Mouse (Mus musculus) megakaryocyte, adult 5-6 weeks (primary cell): ENCODE results near the gene Jazf1. TPM values are rescaled to one million over a fixed set of nuclear protein-coding genes. Genes with fewer than 3 reads are reported as not detected.

ENCODE experiments used
- ATAC-seq: 2 replicates; pipeline ENCODE4 v1.8.0; 2016; ENCODE audit warnings: mild to moderate bottlenecking, inconsistent platforms; ENCODE audit not compliant: poor library complexity, severe bottlenecking
- total RNA-seq, 2 experiments: library from RNA; stranded (forward) in 1 of 2; stranded (reverse) in 1 of 2; fragments of 153-499, 151-499 nt in 1 of 2; fragments of 221-1000, 200-1000 nt in 1 of 2; gene quantifications; 2 replicates each; pipeline versions ENCODE4 v1.2.3 to v1.2.4; 2015 to 2017

Gene Jazf1
- total RNA-seq, 2 experiments from 2014 or later, result 2.2 to 4.3 TPM

DNA sequence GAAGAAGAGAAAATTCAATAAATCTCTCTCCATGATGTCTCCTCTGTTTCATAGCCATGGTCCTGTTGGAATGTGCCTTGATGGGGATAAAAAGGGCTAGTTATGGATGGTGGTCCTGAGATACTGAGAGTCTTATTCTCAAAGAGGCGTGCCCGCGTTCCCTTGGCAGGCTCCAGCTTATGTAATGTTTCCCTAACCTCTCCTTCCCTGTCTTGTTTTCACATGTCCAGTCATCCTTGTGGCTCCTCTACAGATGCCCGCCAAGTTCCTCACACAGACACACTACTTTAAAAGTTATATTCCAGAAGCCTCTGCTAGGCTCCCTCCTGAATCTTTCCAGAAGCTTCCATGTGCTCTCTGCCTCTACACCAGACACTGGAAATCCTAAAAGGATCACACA is 151.0 kb downstream of the Jazf1 start:
- ATAC-seq, result no peak

DNA sequence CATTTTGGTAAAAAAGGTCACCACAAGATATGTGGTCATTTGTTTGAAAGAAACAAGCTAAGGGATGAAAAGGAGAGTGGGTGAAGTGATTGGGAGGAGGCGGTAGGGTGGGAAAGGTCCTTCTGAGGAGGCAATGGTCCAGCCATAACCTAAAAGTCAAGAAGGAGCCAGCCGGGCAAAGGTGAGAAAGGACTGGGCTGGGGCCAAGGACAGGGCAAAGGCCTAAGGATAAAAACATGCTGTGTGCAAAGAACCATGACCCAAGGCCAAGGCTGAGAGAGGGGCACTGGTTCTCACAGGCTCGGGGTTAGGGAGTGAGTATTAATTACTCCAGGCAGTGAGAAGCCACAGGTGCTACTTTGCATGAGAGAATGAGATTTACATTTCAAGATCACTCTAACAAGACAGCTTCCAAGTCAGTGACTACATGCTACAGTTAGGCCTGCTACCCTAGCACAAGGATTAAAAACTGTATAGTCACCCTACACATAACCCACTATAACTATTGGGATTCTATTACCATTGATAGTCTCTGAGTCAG is 151.5 kb downstream of the Jazf1 start:
- ATAC-seq, result no peak

DNA sequence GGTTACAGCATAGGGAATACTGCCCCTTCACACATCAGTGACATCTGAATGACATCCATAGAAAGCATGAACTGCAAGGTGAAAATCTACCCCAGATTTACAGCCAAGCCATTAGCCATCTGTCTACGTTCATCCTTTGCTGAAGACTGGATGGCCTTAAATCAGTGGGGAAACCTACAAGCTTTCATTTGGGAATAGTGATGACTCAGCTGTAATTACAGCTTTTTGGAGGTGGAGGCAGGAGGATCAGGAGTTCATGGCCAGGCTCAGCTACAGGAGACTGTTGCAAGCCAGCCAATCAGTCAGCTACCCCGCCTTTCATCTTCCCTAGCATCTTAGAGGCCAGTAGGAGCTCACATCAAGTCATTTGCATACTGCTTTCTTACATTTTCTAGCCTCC is 153.5 kb downstream of the Jazf1 start:
- ATAC-seq, result no peak

DNA sequence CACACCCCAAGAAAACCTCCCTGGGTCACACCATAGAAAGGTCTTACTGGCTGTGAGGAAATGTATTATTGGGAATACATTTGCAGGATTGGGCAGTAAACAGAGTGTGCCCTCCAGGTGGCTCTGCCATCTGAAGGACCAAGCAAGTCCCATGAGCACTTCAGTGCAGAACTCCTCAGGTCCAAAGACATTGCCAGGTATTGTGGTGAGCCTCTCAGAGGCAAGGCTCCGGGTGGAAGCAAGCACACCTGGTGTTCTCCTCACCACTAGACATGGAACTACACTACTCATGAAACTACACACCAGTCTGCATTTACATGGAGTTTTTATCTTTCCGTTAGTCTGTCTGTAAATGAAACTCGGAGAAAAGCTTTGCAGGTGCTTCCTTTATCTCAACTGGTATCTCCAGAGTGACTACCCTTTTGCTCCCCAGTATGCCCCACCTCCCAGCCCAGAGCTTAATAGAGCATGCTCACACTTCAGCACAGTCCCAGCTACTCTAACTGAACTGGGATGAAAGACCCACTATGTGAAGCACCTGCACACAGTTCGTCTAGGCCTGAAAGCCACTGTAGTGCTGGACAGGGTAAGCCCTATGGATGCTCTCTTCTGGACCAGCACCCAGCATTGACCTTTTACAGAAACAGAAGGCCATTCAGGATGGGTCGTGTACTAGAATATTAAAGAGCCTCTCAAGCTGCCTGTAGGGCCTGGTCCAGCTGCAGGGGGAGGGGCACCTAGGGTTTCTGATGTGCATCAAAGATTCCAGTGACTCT is 156.1 kb downstream of the Jazf1 start:
- ATAC-seq, result no peak

DNA sequence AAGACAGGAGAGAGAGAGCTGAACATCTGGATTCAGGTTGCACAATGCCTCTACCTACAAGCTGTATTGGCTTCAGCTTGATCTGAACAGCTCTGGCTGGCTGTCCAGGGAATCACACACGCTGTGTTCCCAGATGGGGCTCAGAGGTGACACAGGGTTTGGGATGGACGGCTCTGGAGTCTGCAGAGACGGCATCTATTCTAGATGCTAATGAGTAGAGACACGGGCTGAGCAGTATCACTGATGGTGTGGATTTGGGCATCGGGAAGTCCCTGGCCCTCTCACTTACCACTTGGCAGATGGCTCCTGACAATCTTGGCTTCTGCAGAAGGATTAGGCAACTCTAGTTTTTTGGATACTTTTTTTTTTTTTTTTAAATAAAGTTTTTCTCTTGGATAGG is 161.6 kb downstream of the Jazf1 start:
- no peak for ATAC-seq

DNA sequence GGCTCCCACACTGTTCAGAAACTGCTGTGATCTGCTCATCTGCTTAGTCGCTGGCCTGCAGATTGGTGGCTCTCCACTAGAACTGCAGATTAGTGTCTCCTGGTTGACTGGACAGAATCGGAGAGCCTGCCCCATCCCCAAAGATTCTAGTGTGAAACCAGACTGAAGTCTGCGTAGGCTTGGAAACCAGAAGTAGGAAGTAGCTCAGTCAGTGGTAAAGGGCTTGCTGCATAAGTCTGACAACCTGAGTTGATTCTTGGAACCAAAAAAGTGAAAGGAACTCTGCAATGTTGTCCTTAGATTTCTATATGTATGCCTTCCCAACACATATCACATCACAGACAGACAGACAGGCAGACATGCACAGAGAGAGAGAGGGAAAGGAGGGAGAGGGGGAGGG is 163.3 kb downstream of the Jazf1 start:
- peak; percentile 69 for ATAC-seq

- ATAC-seq, result peak; percentile 83
Observed at GRCm38 (mm10) chr6:52903226-52903960, 165.0 kb downstream of the Jazf1 start.

- ATAC-seq, result no peak
Observed at GRCm38 (mm10) chr6:52899574-52900245, 168.7 kb downstream of the Jazf1 start.

GRCm38 (mm10) chr6:52895075-52895474 is 173.4 kb downstream of the Jazf1 start:
- ATAC-seq, result no peak

DNA sequence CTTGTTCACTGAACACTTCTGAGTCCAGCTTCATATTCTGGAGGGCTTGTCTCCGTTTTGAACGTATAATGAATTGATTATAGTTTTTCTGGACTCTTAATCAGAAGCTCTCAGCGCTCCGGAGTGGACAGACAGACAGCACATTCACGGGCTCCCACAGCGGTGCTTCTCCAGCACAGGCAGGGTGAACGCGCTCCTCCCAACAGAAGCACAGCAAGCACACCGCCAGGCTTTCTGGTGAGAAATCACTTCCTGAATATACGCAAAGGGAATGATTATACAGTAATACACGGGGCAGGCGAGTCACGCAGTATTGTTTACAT is 174.0 kb downstream of the Jazf1 start:
- no peak for ATAC-seq

GRCm38 (mm10) chr6:52893811-52894500 is 174.5 kb downstream of the Jazf1 start:
- ATAC-seq, result no peak

DNA sequence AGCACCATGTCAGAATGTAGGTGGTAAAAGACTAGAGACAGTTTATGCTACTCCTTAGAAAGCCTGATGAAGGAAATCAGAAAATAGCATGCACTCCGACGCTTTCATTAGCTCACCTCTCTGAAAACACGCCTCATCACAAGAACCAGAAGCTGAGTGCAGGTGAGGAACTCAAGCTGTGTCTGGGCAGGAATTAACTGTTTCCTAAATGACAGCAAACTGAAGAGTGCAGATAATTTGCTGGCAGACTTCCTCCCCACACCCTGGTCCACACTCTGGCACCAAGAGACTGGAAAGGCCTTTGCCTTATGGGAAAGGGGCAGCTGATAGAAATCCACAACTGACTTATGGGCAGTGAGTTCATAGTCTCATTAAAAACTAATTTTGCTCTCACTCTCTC is 175.5 kb downstream of the Jazf1 start:
- ATAC-seq, result no peak

DNA sequence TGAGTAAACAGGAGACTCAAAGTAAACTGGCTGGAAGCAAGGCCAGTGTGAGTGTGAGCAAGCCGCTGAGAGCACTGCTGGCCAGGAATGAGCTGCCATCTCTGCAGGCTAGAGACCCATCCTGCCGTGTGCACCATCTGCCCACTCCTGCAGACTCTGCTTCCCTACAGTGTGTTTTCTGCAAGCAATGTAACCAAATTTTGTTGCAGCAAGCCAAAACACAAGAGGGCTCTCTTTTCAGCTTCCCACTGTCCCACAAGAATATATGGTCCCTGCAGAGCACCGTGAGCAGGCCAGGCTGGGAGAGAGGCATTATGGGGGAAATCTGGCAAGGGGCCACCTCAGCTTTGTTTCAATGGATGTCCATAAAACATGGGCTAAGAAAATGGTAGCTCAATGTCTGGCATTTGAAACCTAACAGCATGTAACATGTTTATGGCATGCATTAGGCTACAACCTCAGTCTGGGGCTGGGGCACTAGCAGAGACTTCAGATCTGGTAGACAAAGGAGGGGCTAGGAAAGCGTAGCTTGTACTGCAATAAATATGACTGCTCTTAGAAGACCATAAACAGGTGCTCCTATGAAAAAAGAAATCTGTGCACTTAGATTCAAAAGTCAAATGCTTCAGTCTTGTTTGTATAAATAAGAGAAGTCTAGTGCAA is 180.8 kb downstream of the Jazf1 start:
- no peak for ATAC-seq

GRCm38 (mm10) chr6:52883773-52884172 is 184.7 kb downstream of the Jazf1 start:
- no peak for ATAC-seq

DNA sequence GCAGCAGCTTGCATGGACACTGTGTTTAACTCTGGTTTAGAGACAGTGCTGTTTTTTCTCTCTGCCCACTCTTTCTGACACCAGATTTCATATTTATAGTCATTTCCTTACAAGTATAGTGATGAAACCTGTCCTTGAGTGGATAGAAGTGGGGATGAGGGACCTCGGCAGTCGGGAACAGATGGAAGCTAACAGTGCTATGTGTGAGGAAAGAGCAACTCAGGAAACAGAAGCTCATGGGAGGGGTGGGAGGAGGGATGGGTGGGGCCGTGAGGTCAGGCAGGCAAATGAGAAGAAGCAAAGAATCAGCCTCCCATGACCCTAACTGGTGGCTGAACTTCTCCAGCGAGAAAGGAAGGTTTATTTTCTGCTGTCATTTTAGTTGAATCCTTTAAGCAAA is 191.3 kb downstream of the Jazf1 start:
- ATAC-seq, result peak; percentile 64

DNA sequence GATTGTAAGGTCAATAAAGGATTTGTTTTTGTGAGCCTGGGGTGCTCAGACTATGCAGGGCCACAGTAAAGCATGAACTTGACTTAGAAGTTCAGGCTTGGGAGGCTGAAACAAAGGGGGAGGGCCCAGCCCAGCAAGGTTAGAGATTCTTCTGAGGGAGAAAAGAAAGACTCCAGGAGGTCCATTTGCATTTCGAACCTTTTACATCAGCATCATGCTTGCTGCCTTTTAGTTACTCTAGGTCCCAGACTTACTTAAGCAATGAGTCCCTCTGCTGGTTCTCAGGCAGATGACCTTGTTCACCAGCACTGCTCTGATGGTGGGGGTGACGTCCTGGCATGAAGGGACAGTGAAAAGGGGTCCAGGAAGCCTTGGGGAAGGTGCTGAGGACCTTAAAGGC is 197.1 kb downstream of the Jazf1 start:
- no peak for ATAC-seq

GRCm38 (mm10) chr6:52869252-52869651 is 199.2 kb downstream of the Jazf1 start:
- no peak for ATAC-seq

GRCm38 (mm10) chr6:52868352-52868751 is 200.1 kb downstream of the Jazf1 start:
- ATAC-seq, result peak; percentile 37

GRCm38 (mm10) chr6:52861928-52862327 is 206.5 kb downstream of the Jazf1 start:
- no peak for ATAC-seq

GRCm38 (mm10) chr6:52861186-52861820 is 207.1 kb downstream of the Jazf1 start:
- peak; percentile 86 for ATAC-seq
